Mouse (Mus musculus) heart, adult 2 months (tissue): ENCODE results near the gene Strada.

ENCODE experiments used
- CTCF ChIP-seq: fragments of 200-600 bp; IDR thresholded peaks from 2 replicates; pipeline ENCODE4 v1.8.1; 2022; ENCODE audit warnings: antibody characterized with exemption, mild to moderate bottlenecking, moderate library complexity
- EP300 ChIP-seq: fragments of 200-500 bp; IDR thresholded peaks from 2 replicates; pipeline ENCODE4 v1.6.1; 2011; ENCODE audit warnings: low read depth, low read length, control low read depth; ENCODE audit not compliant: insufficient read depth
- POLR2A ChIP-seq: fragments of 200-500 bp; IDR thresholded peaks from 2 replicates; pipeline ENCODE4 v1.6.1; 2011; ENCODE audit warnings: mild to moderate bottlenecking, low read depth, low read length, control low read depth; ENCODE audit not compliant: insufficient read depth

DNA sequence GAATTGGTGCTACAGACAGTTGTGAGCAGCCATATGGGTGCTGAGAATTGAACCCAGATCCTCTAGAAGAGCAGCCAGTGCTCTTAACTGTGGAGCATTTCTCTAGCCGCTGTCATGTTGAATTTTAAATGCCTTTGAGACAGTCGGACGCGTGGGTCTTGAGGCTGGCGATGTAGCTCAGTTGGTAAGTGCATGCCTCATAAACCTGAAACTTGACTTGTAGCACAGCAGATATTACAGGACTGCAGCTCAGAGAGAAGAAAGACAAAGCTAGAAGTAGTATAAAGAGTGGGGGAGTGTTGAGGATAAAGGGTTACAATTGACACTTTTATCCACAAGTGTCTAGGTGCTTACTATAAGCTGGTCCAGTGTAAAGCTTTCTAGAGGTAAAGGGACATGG is 69.5 kb downstream of the Strada start:
- TF ChIP-seq CTCF: no peak
- no peak for TF ChIP-seq POLR2A
- TF ChIP-seq EP300: no peak
